ENCODE assay signal across 13 mouse cellular contexts in the genomic region with DNA sequence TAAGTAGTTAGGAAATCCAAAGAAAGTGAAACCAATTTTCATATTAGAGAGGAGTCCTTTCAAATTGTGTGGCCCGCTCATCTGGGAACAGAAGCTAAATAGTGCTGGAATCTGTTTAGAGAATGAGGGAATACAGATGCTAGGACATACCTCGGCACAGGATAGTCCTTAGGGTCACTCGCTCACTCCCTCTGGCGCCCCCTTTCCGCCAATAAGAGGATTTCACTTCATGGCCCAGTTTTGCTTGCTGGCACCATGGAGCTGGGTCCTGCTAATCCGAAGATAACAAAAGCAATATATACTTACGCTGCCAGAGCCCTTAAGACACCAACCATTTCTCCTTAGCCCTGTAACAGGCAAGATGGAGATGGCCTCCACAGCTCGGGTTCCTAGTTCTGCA. TPM values are rescaled to one million over a fixed set of nuclear protein-coding genes. Genes with fewer than 3 reads are reported as not detected.
DNase-seq lines count a peak whose midpoint lies in the region; ATAC-seq and TF ChIP-seq lines count a peak whose summit lies in the region.
"Had no signal": no experiment of that assay in that cellular context is flagged by ENCODE, and none has a peak within 500 bp of the region (broad histone marks: within the 10 kb centered on the region; RNA-seq: fewer than 3 reads in every experiment).

No protein-coding gene starts in this region.

- H3K4me3 ChIP-seq in intestine, postnatal 0 days (ENCODE audit: low read depth, low read length): no peak overlapping the region
- H3K4me3 ChIP-seq in intestine, embryonic 15.5 days (replicated peaks): no peak overlapping the region
- no peak overlapping the region for H3K4me3 ChIP-seq in forebrain, embryonic 15.5 days
- H3K4me3 ChIP-seq: heart, embryonic 13.5 days; neural tube, embryonic 15.5 days had no signal

- intact Hi-C loops in left cerebral cortex, postnatal 14 days (cut with DNase I): no loop called here

- WGBS in intestine, postnatal 0 days: 72% methylated on average over 8 of the region's 8 CpGs
- WGBS in intestine, embryonic 15.5 days: 71% methylated on average over 8 of the region's 8 CpGs
- WGBS in forebrain, embryonic 15.5 days: 66% methylated on average over 8 of the region's 8 CpGs

- H3K4me1 ChIP-seq in intestine, postnatal 0 days (replicated peaks; ENCODE audit: control insufficient read depth, insufficient read depth, low read length): no peaks in the 10 kb centered on the region
- peaks cover 13% of the 10 kb centered on the region for H3K4me1 ChIP-seq in intestine, embryonic 15.5 days (replicated peaks)
- H3K4me1 ChIP-seq in forebrain, embryonic 15.5 days: peaks cover 22% of the 10 kb centered on the region

- TF ChIP-seq CTCF in intestine, postnatal 0 days (IDR thresholded peaks at IDR 0.05; ENCODE audit: low read depth): peak; percentile 50

- no peak overlapping the region for H3K27ac ChIP-seq in intestine, postnatal 0 days (ENCODE audit: low read depth, low read length)
- H3K27ac ChIP-seq in intestine, embryonic 15.5 days: no peak overlapping the region
- no peak overlapping the region for H3K27ac ChIP-seq in forebrain, embryonic 15.5 days (replicated peaks)
- H3K27ac ChIP-seq: heart, embryonic 13.5 days; hindbrain, embryonic 14.5 days; neural tube, embryonic 15.5 days had no signal

- no peaks in the 10 kb centered on the region for H3K36me3 ChIP-seq in intestine, postnatal 0 days (ENCODE audit: control insufficient read depth, insufficient read depth)
- no peaks in the 10 kb centered on the region for H3K36me3 ChIP-seq in intestine, embryonic 15.5 days
- H3K36me3 ChIP-seq in forebrain, embryonic 15.5 days: no peaks in the 10 kb centered on the region
- H3K36me3 ChIP-seq: heart, embryonic 13.5 days; neural tube, embryonic 15.5 days had no signal

- H3K9me3 ChIP-seq in intestine, postnatal 0 days (ENCODE audit: control insufficient read depth): no peaks in the 10 kb centered on the region
- no peaks in the 10 kb centered on the region for H3K9me3 ChIP-seq in intestine, embryonic 15.5 days
- no peaks in the 10 kb centered on the region for H3K9me3 ChIP-seq in forebrain, embryonic 15.5 days
- H3K9me3 ChIP-seq: heart, embryonic 13.5 days; neural tube, embryonic 15.5 days had no signal

- H3K27me3 ChIP-seq in intestine, postnatal 0 days (replicated peaks; ENCODE audit: control insufficient read depth, insufficient read depth, low read length): no peaks in the 10 kb centered on the region
- H3K27me3 ChIP-seq in intestine, embryonic 15.5 days (replicated peaks): no peaks in the 10 kb centered on the region
- no peaks in the 10 kb centered on the region for H3K27me3 ChIP-seq in forebrain, embryonic 15.5 days
- H3K27me3 ChIP-seq: heart, embryonic 13.5 days; neural tube, embryonic 15.5 days had no signal

- ATAC-seq in intestine, postnatal 0 days: no peak
- no peak for ATAC-seq in intestine, embryonic 15.5 days
- ATAC-seq in megakaryocyte progenitor cell, adult 5-6 weeks (replicated peaks; ENCODE audit: poor library complexity): peak; percentile 42; the same call in 1 of the 2 replicates
- no peak for ATAC-seq in forebrain, embryonic 15.5 days (replicated peaks)

- peak; percentile 45 for DNase-seq in retina, postnatal 1 day
- DNase-seq in retina, embryonic 14.5 days (ENCODE audit: low spot score): no peak
- peak; percentile 5 for DNase-seq in MEL-GATA-1-ER (ENCODE audit: extremely low read depth, low read depth)
- DNase-seq in left cerebral cortex, postnatal 14 days (ENCODE audit: low spot score in 2 of 2): no peak
- DNase-seq: adrenal gland, adult 8-10 months; cerebellum, adult 11 months had no signal

- no peak overlapping the region for H3K4me2 ChIP-seq in intestine, postnatal 0 days (replicated peaks; ENCODE audit: low read depth)
- H3K4me2 ChIP-seq in intestine, embryonic 15.5 days (replicated peaks): no peak overlapping the region
- H3K4me2 ChIP-seq in forebrain, embryonic 15.5 days (replicated peaks): no peak overlapping the region
- H3K4me2 ChIP-seq: heart, embryonic 13.5 days; hindbrain, embryonic 14.5 days; neural tube, embryonic 15.5 days had no signal

- H3K9ac ChIP-seq in intestine, postnatal 0 days (ENCODE audit: low read depth, low read length): no peak overlapping the region
- H3K9ac ChIP-seq in intestine, embryonic 15.5 days: no peak overlapping the region
- no peak overlapping the region for H3K9ac ChIP-seq in forebrain, embryonic 15.5 days (replicated peaks)
- H3K9ac ChIP-seq: heart, embryonic 13.5 days; hindbrain, embryonic 14.5 days; neural tube, embryonic 15.5 days had no signal

RNA-seq across cellular contexts. Expression of a gene that starts 15.3 kb away (rescaled TPM):
- polyA plus RNA-seq in intestine, postnatal 0 days (2015; fragmentation: Nextera tagmentation; extraction: Ambion mirVana): 8.5 and 10.1 TPM in 2 replicates
- 19.8 and 24.1 TPM in 2 replicates for polyA plus RNA-seq in intestine, embryonic 15.5 days (2015; fragmentation: Nextera tagmentation; extraction: Ambion mirVana)
- total RNA-seq in megakaryocyte progenitor cell, adult 5-6 weeks (2015): 5.4 and 7.4 TPM in 2 replicates
- 5.1 and 6.1 TPM in 2 replicates for total RNA-seq in megakaryocyte progenitor cell, adult 5-6 weeks (2017)
- polyA plus RNA-seq in forebrain, embryonic 15.5 days (2015; fragmentation: Nextera tagmentation; extraction: Ambion mirVana): 9.1 and 10.7 TPM in 2 replicates
- total RNA-seq in left cerebral cortex, postnatal 14 days (2021): 10 to 100 TPM; 13.0 to 14.9 TPM

Comparison
In these comparisons a context has a peak if more than half of its experiments do, and no peak if none do; other contexts are left out.
1. DNase-seq: peak in retina, postnatal 1 day (single experiment) and MEL-GATA-1-ER (single experiment); none in retina, embryonic 14.5 days (single experiment) and left cerebral cortex, postnatal 14 days (0 of 2).